Mouse (Mus musculus) liver, embryonic 16.5 days (tissue): Measurements from ENCODE around the gene BC048562. TPM values are rescaled to one million over a fixed set of nuclear protein-coding genes. Genes with fewer than 3 reads are reported as not detected.

Experiments used
- polyA plus RNA-seq: library from polyadenylated mRNA; unstranded; fragments of >200 nt; fragmentation: Nextera tagmentation; extraction: Ambion mirVana; gene quantifications from 2 replicates; pipeline ENCODE4 v1.2.1, GENCODE M21; 2015

The BC048562 gene
- polyA plus RNA-seq, 1 experiment from 2014 or later: not detected

Other genes with a start within 250 kb of the BC048562 start
- gene Bsn, start 246.1 kb upstream of the BC048562 start, polyA plus RNA-seq: 1.0 and 1.2 TPM in 2 replicates
- gene Dag1, start 172.5 kb upstream of the BC048562 start, polyA plus RNA-seq: 17.0 and 20.4 TPM in 2 replicates
- gene Nicn1, start 146.1 kb upstream of the BC048562 start, polyA plus RNA-seq: 7.4 and 7.6 TPM in 2 replicates
- 14.4 and 15.0 TPM in 2 replicates for gene Amt, start 139.6 kb upstream of the BC048562 start, polyA plus RNA-seq
- gene Rhoa, start 130.4 kb upstream of the BC048562 start, polyA plus RNA-seq: 190 and 213 TPM in 2 replicates
- 14.9 and 15.2 TPM in 2 replicates for gene Tcta, start 130.3 kb upstream of the BC048562 start, polyA plus RNA-seq
- gene Gpx1, start 97.6 kb upstream of the BC048562 start, polyA plus RNA-seq: 5,943 and 6,062 TPM in 2 replicates
- 61.7 and 68.8 TPM in 2 replicates for gene Usp4, start 88.6 kb upstream of the BC048562 start, polyA plus RNA-seq
- gene 1700102P08Rik, start 43.7 kb upstream of the BC048562 start, polyA plus RNA-seq: 0.60 and 0.70 TPM in 2 replicates
- gene Ccdc36, start 8.0 kb upstream of the BC048562 start, polyA plus RNA-seq: 0.08 and 0.15 TPM in 2 replicates
- gene Ccdc71, start 24.0 kb downstream of the BC048562 start, polyA plus RNA-seq: 17.4 and 19.8 TPM in 2 replicates
- gene Klhdc8b, start 25.1 kb downstream of the BC048562 start, polyA plus RNA-seq: 13.3 and 14.8 TPM in 2 replicates
- gene Lamb2, start 43.3 kb downstream of the BC048562 start, polyA plus RNA-seq: 9.7 and 10.7 TPM in 2 replicates
- 25.7 and 28.6 TPM in 2 replicates for gene Usp19, start 54.1 kb downstream of the BC048562 start, polyA plus RNA-seq
- 47.0 and 51.4 TPM in 2 replicates for gene Qars, start 71.2 kb downstream of the BC048562 start, polyA plus RNA-seq
- gene Qrich1, start 80.3 kb downstream of the BC048562 start, polyA plus RNA-seq: 42.7 and 44.2 TPM in 2 replicates
- gene Impdh2, start 123.8 kb downstream of the BC048562 start, polyA plus RNA-seq: 80.0 and 86.8 TPM in 2 replicates
- gene Ndufaf3, start 131.0 kb downstream of the BC048562 start, polyA plus RNA-seq: 21.6 and 21.9 TPM in 2 replicates
- 27.3 and 30.0 TPM in 2 replicates for gene Dalrd3, start 133.4 kb downstream of the BC048562 start, polyA plus RNA-seq
- gene Wdr6, start 142.3 kb downstream of the BC048562 start, polyA plus RNA-seq: 10.0 and 12.2 TPM in 2 replicates
- 0.48 and 0.70 TPM in 2 replicates for gene P4htm, start 161.2 kb downstream of the BC048562 start, polyA plus RNA-seq
- gene Arih2, start 212.9 kb downstream of the BC048562 start, polyA plus RNA-seq: 30.4 and 31.6 TPM in 2 replicates
- gene Slc25a20, start 225.6 kb downstream of the BC048562 start, polyA plus RNA-seq: 28.9 and 30.9 TPM in 2 replicates